Mouse (Mus musculus) lung, adult 18-20 months (tissue): ENCODE results near the gene Ankrd11.
"Not testable (repeated sequence)": the region's sequence is repeated elsewhere in the genome, so short reads cannot be mapped to it uniquely, and the experiment has no call there.

ENCODE experiments used
- DNase-seq, 2 experiments: peaks; one replicate each; pipeline ENCODE4 v3.0.0; 2022; ENCODE audit warnings: mixed read lengths in 2 of 2

The Ankrd11 gene

DNA sequence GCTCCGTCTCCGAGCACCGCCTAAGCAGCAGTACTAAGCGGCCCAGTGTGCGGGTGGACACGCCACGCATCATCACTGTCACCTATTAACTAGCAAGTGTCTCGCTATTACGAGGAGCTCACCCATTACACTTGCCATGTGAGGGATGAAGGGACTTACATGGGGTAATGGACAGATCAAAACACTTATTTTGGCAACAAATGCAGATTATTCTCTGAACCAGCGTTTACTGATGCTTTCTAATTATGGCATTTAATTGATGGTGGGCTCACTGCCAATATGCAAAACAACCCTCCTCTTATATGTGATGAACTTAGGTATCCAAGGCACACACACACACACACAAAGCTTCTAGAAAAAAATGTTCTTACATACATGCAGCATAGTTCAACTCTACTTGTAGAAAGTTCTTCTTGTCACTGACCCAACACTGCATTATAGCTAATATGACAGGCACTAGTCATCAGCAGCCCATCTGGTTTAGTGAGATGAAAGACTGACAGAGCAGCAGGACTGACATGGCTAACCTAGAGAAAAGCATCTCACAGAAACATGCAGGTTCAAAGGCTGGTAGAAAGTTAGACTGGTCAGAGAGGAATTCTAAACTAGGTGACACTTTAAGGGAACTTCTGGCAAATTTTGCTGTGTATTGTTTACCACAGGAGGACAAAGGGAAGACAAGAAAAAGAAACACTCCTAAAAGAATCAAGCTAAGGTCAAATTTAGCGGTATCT lies 2.5 kb downstream of the Ankrd11 start:
- no peak for DNase-seq

DNA sequence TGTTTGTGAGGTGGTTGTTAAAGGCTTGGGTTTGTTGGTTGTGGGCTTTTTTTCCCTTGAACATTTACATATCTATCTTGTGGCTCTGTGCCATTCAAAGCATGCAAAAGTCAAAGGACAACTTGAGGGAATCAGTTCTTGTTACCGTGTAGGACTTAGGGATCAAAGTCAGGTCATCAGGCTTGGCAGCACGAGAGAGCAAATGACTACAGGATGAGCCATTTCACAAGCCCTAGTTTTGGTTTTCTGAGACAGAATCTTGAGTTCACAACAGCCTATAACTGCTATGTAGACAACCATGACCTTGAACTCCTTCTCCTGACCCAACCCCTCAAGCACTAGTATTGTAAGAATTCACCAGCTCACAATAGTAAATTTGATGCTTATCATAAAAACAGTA lies 3.7 kb downstream of the Ankrd11 start:
- DNase-seq, result no peak

DNA sequence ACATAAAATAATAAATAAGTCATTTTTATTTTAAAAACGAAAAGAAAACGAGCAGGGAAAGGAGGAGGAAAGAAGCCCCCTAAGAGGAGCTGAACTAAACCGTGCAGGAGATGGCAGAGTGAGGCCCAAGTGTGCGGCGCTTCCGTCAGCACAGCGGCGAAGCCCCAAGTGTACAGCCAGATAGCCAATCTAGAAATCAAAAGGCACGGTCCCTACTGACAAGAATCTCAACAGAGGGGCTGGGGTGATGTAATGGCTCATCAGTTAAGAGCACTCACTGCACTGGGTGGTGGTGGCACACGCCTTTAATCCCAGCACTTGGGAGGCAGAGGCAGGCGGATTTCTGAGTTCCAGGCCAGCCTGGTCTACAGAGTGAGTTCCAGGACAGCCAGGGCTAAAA lies 4.6 kb downstream of the Ankrd11 start:
- DNase-seq, result no peak

DNA sequence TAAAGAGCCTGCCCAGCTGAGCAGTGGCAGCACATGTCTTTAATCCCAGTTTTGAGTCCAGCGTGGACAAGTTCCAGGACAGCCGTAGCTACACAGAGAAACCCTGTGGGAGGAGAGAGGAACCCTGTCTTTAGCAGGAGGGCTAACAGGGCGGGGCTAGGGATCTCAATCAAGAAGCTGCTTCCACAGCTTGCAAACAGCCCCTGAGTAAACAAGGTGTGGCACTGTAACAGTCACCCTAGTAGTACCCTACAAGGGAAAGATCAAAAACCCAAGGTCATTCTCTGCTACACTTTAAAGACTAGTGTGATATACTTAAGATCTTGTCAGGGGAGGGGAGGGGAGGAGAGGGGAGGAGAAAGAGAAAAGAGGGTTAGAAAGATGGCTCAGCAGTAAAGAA lies 5.1 kb downstream of the Ankrd11 start:
- peak in 1 of 2 experiments; percentile 27 for DNase-seq

DNA sequence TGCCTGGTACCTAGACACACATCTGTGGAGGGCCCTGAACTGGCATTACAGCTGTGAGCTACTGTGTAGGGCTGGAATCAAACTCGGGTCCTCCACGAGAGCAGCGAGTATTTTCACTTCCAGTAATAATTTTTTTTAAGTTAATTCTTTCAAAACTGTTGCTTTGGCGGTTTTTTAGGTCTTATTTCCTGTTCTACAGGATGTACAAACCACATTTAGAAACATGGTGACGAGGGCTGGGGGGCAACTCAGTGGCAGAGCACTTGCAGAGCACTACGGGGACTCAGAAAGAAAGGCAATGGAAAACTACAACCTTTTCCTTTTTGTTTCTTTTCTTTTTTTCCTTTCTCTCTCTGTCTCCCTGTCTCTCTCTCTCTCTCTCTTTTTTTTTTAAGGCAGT lies 7.9 kb downstream of the Ankrd11 start:
- no peak for DNase-seq

DNA sequence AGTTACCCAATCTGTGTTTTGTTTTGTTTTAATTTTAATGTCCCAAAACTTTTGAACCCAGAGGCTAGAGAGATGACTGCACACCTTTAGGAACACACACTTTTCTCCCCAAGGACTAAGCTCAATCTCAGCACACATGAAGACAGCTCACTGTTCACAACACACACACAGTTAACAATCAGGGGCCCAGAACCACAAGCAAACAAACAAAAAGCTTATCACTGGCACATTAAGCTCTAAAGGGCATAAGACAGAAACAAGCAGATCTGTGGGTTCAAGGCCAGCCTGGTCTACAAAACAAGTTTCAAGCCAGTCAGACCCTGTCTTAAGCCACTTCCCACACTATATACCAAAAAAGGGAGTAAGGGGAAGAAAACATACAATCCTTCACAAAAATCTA lies 8.6 kb downstream of the Ankrd11 start:
- no peak for DNase-seq

DNA sequence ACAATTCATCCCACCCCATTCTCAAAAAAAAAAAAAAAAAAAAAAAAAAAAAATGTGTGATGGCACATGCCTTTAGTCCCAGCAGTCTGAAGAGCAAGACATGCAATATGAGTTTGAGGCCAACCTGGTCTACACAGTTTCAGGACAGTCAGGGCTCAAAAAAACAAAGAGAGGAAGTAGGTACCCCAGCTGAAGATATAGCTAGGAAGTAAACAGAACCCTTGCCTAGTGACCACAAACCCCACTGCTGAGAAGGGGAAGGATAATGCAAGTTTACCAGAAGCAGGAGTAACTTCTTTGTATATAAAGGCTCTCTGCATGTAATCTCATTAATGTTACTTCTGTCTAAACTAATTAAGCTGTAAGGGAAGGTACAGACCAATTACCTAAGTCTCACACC lies 9.3 kb downstream of the Ankrd11 start:
- peak in 1 of 2 experiments; percentile 21 for DNase-seq

DNA sequence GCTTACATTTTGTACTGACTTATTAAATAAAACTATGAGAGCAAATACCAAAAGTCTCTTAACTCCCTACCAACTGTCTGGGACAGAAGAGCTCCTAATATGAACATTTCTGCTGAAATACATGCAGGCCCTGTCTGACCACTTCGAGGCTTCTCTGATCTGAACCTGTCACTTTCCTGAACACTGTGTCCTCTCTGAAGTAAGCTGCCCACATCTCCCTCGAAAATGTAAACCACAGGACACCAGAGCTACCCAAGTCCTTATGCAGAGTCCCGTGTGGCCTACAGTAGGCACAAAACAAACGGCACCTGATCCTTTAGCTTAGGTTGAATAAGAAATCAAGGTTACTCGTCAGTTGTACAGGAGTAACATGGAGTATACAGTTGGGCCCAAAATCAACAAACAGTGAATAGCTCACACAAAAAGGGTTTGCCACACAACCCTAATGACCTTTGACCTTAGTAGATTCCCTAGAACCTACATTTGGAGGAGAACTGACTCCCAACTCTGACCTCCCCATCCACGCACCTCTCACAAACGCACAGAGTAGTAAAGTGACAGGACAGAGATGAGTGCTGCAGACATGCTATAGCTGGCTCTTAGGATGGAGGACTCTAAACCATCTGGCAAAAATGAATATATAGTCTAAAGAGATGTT lies 10.6 kb downstream of the Ankrd11 start:
- no peak for DNase-seq

DNA sequence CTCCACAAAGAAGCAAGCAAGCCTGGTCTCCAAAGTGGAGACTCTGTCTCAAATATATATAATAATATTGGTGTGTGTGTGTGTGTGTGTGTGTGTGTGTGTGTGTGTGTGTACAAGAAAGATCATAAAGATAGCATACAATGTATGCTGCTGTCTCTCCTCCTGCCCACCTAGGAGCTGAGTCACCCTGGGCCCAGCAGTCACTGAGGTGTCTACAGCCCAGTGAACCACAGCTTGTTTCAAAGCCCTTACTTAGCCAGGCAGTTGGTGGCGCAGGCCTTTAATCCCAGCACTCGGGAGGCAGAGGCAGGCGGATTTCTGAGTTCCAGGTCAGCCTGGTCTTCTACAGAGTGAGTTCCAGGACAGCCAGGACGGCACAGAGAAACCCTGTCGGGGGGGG lies 12.0 kb downstream of the Ankrd11 start:
- DNase-seq, result not testable (repeated sequence)

DNA sequence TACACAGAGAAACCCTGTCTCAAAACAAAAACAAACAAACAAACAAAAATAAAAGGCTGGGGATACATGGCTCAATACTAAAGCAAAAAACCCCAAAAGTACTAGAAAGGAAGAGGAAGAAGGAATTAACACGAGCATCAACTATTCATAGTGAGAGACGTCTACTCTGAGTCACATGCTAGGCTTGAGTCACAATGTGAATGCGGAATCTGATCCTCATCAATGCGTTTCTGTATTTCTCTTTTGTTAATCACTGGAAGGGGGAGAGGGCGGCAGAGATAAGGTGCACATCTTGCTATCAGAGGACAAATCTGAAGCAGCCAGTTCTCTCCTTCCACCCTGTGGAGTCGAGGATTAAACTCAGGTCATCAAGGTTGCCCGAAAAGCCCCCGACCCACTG lies 14.3 kb downstream of the Ankrd11 start:
- no peak for DNase-seq

DNA sequence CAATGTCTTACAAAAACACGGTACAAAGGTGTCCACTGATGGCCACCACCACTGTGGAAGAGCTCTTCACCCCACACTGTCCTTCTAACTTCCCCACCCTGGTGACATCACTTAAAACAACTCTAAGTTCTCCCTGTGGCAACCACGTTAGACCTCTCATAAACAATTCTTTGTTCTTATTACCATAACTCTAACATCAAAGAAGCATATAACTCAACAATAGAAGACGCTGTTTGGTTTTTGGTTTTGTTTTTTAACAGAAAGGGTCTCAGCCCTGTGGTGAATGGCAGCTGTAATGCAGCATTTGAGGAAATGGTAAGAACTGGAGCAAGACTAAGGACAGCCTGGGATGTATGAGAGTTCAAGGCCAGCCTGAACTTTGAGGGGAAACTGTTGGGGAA lies 16.1 kb downstream of the Ankrd11 start:
- no peak for DNase-seq

DNA sequence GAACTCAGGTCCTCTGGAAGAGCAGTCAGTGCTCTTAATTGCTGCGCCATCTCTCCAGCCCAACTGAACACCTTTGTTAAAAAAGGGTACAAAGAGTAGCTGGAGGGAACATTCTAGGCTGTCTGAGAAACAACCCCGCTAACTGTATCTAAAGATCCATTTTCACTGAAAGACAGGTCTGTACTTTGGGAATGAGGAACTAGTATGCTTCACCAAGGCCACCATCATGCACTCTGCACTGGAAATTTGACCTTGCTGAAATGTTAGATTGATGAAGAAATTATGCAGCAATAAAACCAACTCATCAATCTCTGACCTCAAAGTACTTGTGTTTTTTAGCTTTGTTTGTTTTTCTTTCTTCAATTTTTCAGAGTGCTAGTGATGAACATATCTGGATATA lies 17.9 kb downstream of the Ankrd11 start:
- DNase-seq, result no peak

DNA sequence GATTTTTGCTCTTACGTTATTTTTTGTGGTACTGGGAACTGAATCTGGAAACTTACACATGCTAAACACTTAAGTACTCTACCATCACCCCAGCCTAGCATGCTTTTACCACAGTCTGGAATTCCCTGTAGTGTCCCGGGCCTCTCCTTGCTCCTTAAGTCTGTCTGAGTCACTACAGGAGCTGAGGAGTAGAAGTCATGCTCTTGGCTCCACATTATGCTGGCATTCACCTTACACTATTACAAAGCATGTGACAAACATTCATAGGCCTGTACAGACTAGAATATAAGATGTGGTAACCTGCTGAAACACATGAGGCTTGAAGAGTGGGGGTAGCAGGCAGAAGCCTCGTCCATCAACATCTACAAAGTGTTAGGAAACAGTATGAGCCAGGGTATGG lies 19.4 kb downstream of the Ankrd11 start:
- DNase-seq, result peak; percentile 53 to 56

DNA sequence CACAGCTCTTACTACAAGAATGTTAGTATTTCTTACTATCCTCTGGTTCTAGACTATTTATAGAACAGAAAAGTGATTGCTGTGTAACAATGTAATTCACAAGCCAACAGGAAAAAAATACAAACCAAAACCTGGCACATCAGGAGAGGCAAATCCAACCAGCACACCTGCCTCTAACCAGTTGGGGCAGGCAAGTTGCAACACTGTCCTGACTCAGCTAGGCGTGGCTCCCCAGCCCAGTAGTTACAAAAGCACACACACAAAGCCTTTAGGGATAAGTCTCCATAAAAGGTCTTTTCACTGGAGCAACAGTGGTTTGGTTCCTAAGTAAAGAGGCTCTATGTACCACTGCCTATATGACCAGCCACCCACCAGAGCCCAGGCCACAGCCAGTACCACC lies 20.8 kb downstream of the Ankrd11 start:
- peak; percentile 74 to 83 for DNase-seq

DNA sequence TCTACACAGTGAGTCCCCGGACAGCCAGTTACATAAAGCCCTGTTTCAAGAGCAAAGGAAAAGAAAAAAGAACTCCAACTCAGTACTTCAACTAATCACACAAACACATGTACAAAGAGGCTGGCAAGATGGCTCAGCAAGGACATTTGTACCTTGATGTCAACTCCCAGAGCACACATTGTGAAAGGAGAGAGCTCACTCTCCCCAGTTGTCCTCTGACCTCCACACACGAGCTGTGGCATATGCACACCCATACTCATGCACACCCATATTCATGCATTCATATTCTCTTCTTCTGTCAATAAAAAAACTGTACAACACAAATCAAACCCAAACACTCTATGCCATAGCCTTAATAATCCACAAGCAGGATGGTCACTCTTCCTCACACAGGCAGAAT lies 21.2 kb downstream of the Ankrd11 start:
- no peak for DNase-seq

DNA sequence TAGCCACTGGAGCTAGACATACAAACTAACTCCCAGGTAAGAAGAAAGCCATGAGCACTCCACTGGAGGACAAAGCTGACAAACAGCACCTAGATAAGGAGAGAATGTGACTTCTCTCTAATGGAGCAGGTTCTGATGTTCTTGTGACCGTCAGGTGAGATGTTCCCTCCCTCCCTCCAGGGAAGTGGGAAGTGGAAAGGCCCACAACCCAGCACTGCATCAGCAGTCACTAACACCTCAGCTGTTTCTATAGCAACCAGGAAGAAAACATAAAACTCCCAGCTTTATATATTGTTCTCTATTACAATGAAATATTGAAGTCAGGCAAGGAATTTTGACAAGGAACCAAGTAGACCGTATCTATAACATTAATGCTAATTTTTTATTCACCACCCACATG lies 22.0 kb downstream of the Ankrd11 start:
- no peak for DNase-seq

DNA sequence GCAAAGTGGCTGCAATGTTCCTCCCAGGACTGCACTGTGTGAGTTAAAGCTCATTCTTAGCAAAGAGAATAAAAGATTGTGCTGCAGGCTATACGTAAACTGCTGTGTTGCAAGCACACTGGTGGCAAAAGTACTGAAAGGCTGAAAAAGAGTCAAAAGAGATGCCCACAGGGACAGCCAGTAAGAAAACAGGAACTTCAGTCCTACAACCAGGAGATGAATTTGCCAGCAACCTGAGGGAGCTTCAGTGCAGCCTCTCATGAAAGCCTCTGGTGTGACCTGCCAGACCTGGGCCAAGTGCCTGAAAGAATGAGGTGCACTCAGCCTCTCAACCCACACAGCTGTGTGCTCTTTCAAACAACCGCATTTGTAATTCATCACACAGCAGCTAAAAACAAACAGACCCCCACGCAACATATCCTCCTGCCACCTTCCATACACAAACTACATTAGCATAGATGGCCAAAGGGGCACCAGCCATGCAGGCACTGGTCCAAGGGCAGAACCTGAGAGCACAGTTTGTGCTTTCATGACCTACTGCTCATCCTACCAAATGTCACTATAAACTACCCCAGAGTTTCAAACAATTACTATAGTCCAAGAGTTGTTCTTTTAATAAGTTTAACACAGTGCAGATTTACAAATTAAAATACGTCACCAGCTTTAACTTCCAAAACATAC lies 23.5 kb downstream of the Ankrd11 start:
- no peak for DNase-seq

DNA sequence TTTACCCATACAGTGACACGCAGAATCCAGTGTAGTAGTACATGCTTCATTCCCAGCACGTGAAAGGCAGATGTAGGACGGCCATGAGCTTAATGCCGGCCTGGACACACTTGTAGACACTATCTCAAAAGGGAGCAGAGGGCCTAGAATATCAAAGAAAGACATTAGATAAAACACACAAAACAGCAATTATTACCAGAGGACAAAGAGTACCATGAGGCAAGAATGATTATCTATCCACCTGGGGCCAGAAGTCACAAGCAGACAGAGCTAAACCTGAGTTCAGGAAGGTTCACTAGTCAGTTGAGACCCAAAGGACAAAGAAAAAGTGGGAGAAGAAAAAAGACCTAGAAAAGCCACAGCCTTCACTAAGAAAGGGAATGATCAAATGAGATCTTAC lies 24.9 kb downstream of the Ankrd11 start:
- no peak for DNase-seq

DNA sequence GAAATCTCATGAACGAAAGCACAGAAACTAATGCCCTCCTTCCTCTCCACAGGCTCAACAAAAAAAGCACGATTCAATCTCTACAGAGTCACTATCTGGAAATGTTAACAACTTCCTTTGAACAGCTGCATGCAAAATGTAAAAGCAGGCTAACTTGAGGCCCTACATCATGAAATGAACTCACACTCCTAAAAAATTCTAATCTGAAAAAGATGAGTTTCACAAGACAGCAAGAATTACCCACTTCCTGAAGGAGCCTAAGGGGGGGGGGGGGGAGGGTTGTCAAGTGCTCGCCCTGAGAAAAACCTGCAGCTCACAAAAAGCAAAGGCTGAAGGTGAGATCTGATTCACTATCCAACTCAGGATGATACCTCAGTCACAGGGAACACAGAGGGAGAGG lies 27.0 kb downstream of the Ankrd11 start:
- no peak for DNase-seq

DNA sequence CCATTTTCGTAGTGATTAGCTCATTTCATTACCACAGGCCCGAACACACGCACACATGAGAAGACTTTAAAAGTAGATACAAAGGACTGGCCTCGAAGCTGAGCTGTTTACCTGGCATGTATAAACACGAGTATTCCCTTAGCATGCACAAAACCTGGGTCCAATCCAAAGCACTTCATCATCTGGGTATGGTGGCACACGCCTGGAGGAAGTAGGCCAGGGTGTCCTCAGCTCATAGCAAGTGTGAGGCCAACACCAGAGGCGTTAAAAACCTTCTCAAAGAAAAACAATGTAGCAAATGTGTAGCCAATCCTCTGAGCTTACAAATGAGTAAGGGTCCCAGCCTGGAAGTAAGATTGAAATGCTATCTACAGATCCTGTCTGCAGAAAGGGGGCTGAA lies 27.6 kb downstream of the Ankrd11 start:
- peak; percentile 17 to 50 for DNase-seq

DNA sequence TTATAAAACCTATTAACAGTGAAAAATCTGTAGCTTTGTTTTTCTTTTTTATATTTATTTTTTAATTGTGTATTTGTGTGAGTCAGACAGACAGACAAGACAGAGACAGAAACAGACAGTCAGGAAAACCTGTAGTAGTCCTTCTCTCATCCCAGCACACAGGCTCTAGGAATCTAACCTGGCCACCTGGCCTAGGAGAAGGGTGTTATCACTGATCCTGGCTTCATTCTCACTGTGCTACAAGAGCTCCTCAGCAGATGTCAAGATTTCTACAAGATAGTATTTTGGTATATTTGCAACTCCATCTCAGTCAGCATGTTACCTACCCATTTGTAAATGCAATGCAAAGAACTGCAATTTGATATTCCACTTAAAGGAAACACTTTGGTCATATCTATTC lies 30.8 kb downstream of the Ankrd11 start:
- DNase-seq, result no peak

DNA sequence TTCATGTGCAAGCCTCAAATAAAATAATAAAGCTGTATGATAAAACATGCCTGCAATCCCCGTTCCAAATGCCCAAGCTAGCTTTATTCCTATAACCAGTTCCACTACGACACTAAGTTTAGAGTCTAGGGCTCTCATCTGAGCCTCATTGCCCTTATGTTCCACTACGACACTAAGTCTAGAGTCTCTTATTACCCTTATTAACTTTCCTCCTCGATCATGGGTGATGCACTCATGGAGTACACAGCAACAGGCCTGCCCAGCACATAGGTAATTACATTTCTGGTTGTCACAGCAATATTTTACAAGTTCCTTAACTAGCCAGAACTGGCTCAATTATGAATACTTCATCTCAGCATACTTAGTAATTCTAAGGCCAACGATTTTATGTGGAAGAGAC lies 36.3 kb downstream of the Ankrd11 start:
- DNase-seq, result no peak

DNA sequence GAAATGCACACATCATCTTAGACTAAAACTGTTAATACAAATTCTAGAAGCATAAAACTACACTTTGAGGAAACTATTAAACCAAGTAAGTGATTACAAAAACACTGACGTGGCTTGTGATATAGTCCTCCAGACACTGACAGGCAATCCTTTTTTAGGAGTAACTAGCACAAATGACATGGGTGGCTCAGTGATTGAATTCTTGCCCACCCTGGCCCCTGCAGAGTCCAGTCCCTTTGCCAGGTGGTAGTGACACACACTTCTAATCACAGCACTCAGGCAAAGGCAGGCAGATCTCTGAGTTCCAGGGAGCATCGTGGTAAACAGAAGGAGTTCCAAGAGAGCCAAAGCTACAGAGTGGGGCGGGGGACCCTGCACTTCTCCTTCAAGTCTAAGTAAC lies 36.7 kb downstream of the Ankrd11 start:
- no peak for DNase-seq
